Mouse (Mus musculus) forebrain, embryonic 14.5 days (tissue): Measurements from ENCODE around the gene Lrp6. TPM values are rescaled to one million over a fixed set of nuclear protein-coding genes. Genes with fewer than 3 reads are reported as not detected.

Source experiments
- ATAC-seq: fragments of 200-750 bp; cut with Nextera tagmentation; 2 replicates; pipeline ENCODE4 v1.8.0; 2017; ENCODE audit warnings: mild to moderate bottlenecking, moderate library complexity
- DNase-seq: peaks from one replicate; pipeline ENCODE4 v3.0.0-alpha.2; 2015; ENCODE audit warnings: low spot score
- H3K27ac ChIP-seq: fragments of 300-500 bp; sonication (generic); 2 replicates; pipeline ENCODE4 v1.5.1; 2014; ENCODE audit warnings: low read depth, mild to moderate bottlenecking, control low read depth, low read length, moderate library complexity
- H3K27me3 ChIP-seq: fragments of 300-500 bp; sonication (generic); replicated peaks from 2 replicates; pipeline ENCODE4 v1.6.1; 2014; ENCODE audit warnings: low read length, control low read depth, mixed read lengths; ENCODE audit not compliant: control insufficient read depth, insufficient read depth
- H3K36me3 ChIP-seq: fragments of 300-500 bp; sonication (generic); 2 replicates; pipeline ENCODE4 v1.6.1; 2014; ENCODE audit warnings: low read length, control low read depth; ENCODE audit not compliant: control insufficient read depth, insufficient read depth
- H3K4me1 ChIP-seq: fragments of 300-500 bp; sonication (generic); 2 replicates; pipeline ENCODE4 v1.6.1; 2014; ENCODE audit warnings: antibody characterized with exemption, low read length, control low read depth; ENCODE audit not compliant: control insufficient read depth, insufficient read depth
- H3K4me2 ChIP-seq: fragments of 300-500 bp; sonication (generic); 2 replicates; pipeline ENCODE4 v1.6.1; 2014; ENCODE audit warnings: mild to moderate bottlenecking, control low read depth, low read length
- H3K4me3 ChIP-seq: fragments of 300-500 bp; sonication (generic); 2 replicates; pipeline ENCODE4 v1.5.1; 2014; ENCODE audit warnings: low read depth, low read length, control low read depth
- H3K9ac ChIP-seq: fragments of 300-500 bp; sonication (generic); 2 replicates; pipeline ENCODE4 v1.6.1; 2014; ENCODE audit warnings: mild to moderate bottlenecking, low read length, control low read depth, moderate library complexity
- H3K9me3 ChIP-seq: fragments of 300-500 bp; sonication (generic); replicated peaks from 2 replicates; pipeline ENCODE4 v1.6.1; 2016; ENCODE audit warnings: low read length, control low read depth, mixed read lengths; ENCODE audit not compliant: control insufficient read depth
- WGBS: fragments of 180-500 bp; shearing (Covaris S2); extraction: QIAGEN DNeasy Blood & Tissue Kit; methylation state at CpG from one replicate; pipeline ENCODE4 v1.1.7; 2014; 5-methylcytosine and 5-hydroxymethylcytosine counted together
- polyA plus RNA-seq: library from polyadenylated mRNA; unstranded; fragments of >200 nt; fragmentation: Nextera tagmentation; extraction: Ambion mirVana; gene quantifications from 2 replicates; pipeline ENCODE4 v1.2.1, GENCODE M21; 2014

The Lrp6 gene
- polyA plus RNA-seq, 1 experiment from 2014 or later: 20.9 TPM

- no peak for DNase-seq
- Histone ChIP-seq H3K4me2 (no peak overlapping the region), H3K9ac (no peak overlapping the region), H3K9me3 (no peaks in the 10 kb centered on the region), H3K4me3 (no peak overlapping the region), H3K36me3 (no peaks in the 10 kb centered on the region), H3K27me3 (no peaks in the 10 kb centered on the region), H3K4me1 (no peaks in the 10 kb centered on the region), H3K27ac (no peak overlapping the region)
- 91% methylated on average over 4 of the region's 4 CpGs for WGBS
- no peak for ATAC-seq
These were observed 37.4 kb downstream of the Lrp6 start for GRCm38 (mm10) chr6:134529340-134529739.

- no peak overlapping the region for H3K4me3 ChIP-seq
- WGBS: 97% methylated on average over 7 of the region's 7 CpGs
- H3K27ac ChIP-seq: no peak overlapping the region
- H3K27me3 ChIP-seq: no peaks in the 10 kb centered on the region
- no peaks in the 10 kb centered on the region for H3K9me3 ChIP-seq
- H3K9ac ChIP-seq: no peak overlapping the region
- H3K4me1 ChIP-seq: no peaks in the 10 kb centered on the region
- ATAC-seq (no peak), DNase-seq (no peak)
- no peak overlapping the region for H3K4me2 ChIP-seq
- H3K36me3 ChIP-seq: no peaks in the 10 kb centered on the region
These were observed 38.4 kb downstream of the Lrp6 start for GRCm38 (mm10) chr6:134528396-134528795.

GRCm38 (mm10) chr6:134527596-134528128 is 39.1 kb downstream of the Lrp6 start:
- 49% methylated on average over 6 of the region's 6 CpGs for WGBS
- ATAC-seq: no peak
- H3K27ac ChIP-seq: no peak overlapping the region
- H3K4me2 ChIP-seq: no peak overlapping the region
- no peaks in the 10 kb centered on the region for H3K36me3 ChIP-seq
- H3K9me3 ChIP-seq: no peaks in the 10 kb centered on the region
- no peak for DNase-seq
- no peak overlapping the region for H3K4me3 ChIP-seq
- H3K9ac ChIP-seq: no peak overlapping the region
- H3K27me3 ChIP-seq: no peaks in the 10 kb centered on the region
- H3K4me1 ChIP-seq: no peaks in the 10 kb centered on the region

- no peak overlapping the region for H3K4me2 ChIP-seq
- no peaks in the 10 kb centered on the region for H3K9me3 ChIP-seq
- no peaks in the 10 kb centered on the region for H3K36me3 ChIP-seq
- no peak for DNase-seq
- no peak for ATAC-seq
- no peak overlapping the region for H3K27ac ChIP-seq
- no peaks in the 10 kb centered on the region for H3K27me3 ChIP-seq
- H3K9ac ChIP-seq: no peak overlapping the region
- WGBS: 83% methylated on average over 10 of the region's 10 CpGs
- no peak overlapping the region for H3K4me3 ChIP-seq
- no peaks in the 10 kb centered on the region for H3K4me1 ChIP-seq
These were observed 39.8 kb downstream of the Lrp6 start for GRCm38 (mm10) chr6:134526821-134527595.

GRCm38 (mm10) chr6:134526275-134526674 is 40.5 kb downstream of the Lrp6 start:
- Histone ChIP-seq H3K4me3 (no peak overlapping the region), H3K27me3 (no peaks in the 10 kb centered on the region), H3K9ac (no peak overlapping the region), H3K27ac (no peak overlapping the region), H3K4me1 (no peaks in the 10 kb centered on the region), H3K9me3 (no peaks in the 10 kb centered on the region), H3K4me2 (no peak overlapping the region), H3K36me3 (no peaks in the 10 kb centered on the region)
- no peak for ATAC-seq
- DNase-seq: no peak
- WGBS: 87% methylated on average over 5 of the region's 5 CpGs

- H3K9ac ChIP-seq: no peak overlapping the region
- ATAC-seq (no peak), DNase-seq (no peak)
- H3K4me2 ChIP-seq: no peak overlapping the region
- no peaks in the 10 kb centered on the region for H3K9me3 ChIP-seq
- H3K27me3 ChIP-seq: no peaks in the 10 kb centered on the region
- H3K4me3 ChIP-seq: no peak overlapping the region
- H3K36me3 ChIP-seq: peaks cover 6% of the 10 kb centered on the region; the same call in 1 of the 2 replicates
- WGBS: 75% methylated on average over 10 of the region's 10 CpGs
- no peak overlapping the region for H3K27ac ChIP-seq
- no peaks in the 10 kb centered on the region for H3K4me1 ChIP-seq
These were observed 45.4 kb downstream of the Lrp6 start for GRCm38 (mm10) chr6:134521411-134521810.

- H3K4me1 ChIP-seq: 0 out of 2 replicates have a peak, but pooled peaks cover 2% of the 10 kb centered on the region
- H3K4me3 ChIP-seq: no peak overlapping the region
- 55% methylated on average over 3 of the region's 3 CpGs for WGBS
- peaks cover 6% of the 10 kb centered on the region; the same call in 1 of the 2 replicates for H3K36me3 ChIP-seq
- DNase-seq (no peak), ATAC-seq (no peak)
- H3K9ac ChIP-seq: no peak overlapping the region
- no peaks in the 10 kb centered on the region for H3K9me3 ChIP-seq
- no peak overlapping the region for H3K4me2 ChIP-seq
- H3K27me3 ChIP-seq: no peaks in the 10 kb centered on the region
- H3K27ac ChIP-seq: no peak overlapping the region
These were observed 45.9 kb downstream of the Lrp6 start for GRCm38 (mm10) chr6:134520821-134521220.

- DNase-seq (no peak), ATAC-seq (no peak)
- Histone ChIP-seq H3K27ac (no peak overlapping the region), H3K9me3 (no peaks in the 10 kb centered on the region), H3K4me2 (no peak overlapping the region), H3K27me3 (no peaks in the 10 kb centered on the region), H3K9ac (no peak overlapping the region), H3K36me3 (peaks cover 6% of the 10 kb centered on the region; the same call in 1 of the 2 replicates), H3K4me1 (peaks cover 5% of the 10 kb centered on the region; the same call in 1 of the 2 replicates), H3K4me3 (no peak overlapping the region)
- 89% methylated on average over 5 of the region's 5 CpGs for WGBS
These were observed 48.3 kb downstream of the Lrp6 start for GRCm38 (mm10) chr6:134518450-134518849.

GRCm38 (mm10) chr6:134517141-134517540 is 49.6 kb downstream of the Lrp6 start:
- Histone ChIP-seq H3K4me1 (peaks cover 5% of the 10 kb centered on the region; the same call in 1 of the 2 replicates), H3K27ac (no peak overlapping the region), H3K9me3 (no peaks in the 10 kb centered on the region), H3K36me3 (peaks cover 6% of the 10 kb centered on the region; the same call in 1 of the 2 replicates), H3K9ac (no peak overlapping the region), H3K4me2 (no peak overlapping the region), H3K4me3 (no peak overlapping the region), H3K27me3 (no peaks in the 10 kb centered on the region)
- 83% methylated on average over 4 of the region's 4 CpGs for WGBS
- no peak for ATAC-seq
- DNase-seq: no peak
